Mouse (Mus musculus) yolk sac, embryonic 10.5 days (tissue): ENCODE data around the gene Tcp10a.
"Not testable (repeated sequence)": the region's sequence is repeated elsewhere in the genome, so short reads cannot be mapped to it uniquely, and the experiment has no call there.

Experiments
- DNase-seq: peaks from one replicate; pipeline ENCODE4 v3.0.0-alpha.2; 2017; ENCODE audit warnings: low spot score

Gene Tcp10a

DNA sequence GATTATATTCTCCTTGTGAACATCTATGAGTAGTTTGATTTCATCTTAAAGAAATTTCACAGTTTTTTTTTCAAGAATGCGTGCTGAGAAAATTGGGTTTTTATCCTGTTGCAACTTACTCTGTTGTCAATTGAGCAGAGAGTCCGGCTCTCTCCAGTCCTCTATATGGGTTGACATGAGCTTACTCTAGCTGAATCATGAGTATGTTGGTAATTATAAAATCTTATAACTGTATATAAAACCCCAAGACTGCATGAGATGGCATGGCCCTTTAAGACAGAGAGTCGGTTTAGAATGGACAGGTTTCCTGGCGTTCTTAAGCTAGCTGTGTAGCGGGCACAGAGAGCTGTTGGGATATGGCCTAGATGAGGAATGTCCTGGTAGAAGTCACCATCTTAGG, at the start of gene Tcp10a:
Gene Tcp10a, plus strand, starts transcription at position 301 of the 400 bp plus-strand sequence.
- not testable (repeated sequence) for DNase-seq

GRCm38 (mm10) chr17:7278702-7279242, 45.7 kb upstream of the Tcp10a start:
- no peak for DNase-seq

DNA sequence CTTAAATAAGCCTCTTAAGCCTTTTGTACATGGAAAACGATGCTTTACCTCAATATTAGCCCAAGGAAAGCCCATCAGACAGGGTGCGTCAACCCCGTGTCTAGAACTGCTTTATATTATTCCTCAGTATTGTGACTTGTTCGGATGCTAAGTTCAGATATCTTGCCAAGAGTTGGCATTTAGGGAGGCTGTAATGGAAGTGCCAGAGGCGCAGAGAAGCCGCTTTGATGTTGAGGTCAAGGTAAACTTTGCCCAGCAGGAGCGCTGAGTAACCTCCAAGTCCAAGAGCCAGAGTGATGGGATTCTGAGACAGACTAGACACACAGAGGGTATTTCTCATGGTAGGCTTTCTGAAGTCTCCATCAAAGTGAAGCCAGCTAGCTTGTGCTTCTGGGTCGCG, 45.2 kb upstream of the Tcp10a start:
- no peak for DNase-seq

DNA sequence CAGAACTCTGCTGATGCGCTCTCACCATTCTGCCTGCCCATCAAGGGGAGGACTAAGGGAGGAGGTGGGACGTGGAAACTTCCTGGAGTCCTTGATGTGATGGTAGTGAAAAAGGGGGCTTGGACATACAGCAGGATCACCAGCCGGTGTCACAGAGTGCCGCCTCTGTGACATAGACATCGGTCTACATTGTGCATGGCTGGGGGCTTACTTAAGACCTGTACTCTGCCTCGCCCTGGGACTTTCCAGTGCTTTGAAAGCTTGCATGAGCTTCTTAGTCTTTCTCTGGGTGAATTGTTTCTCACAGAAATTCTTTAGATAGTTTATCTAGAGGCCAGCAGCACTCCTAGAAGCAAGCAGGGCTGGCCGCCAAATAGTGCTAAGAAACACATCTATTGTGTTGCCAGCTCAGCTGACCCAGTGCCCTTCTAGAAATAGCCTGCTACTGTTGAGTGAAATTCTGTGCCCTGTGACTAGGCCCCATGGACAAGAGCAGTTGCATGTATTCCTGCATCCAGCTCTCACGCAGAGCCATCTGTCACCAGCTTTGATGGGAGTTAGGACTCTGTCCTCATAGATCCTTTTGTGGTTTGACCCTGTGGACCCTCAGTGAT, 40.0 kb upstream of the Tcp10a start:
- no peak for DNase-seq

DNA sequence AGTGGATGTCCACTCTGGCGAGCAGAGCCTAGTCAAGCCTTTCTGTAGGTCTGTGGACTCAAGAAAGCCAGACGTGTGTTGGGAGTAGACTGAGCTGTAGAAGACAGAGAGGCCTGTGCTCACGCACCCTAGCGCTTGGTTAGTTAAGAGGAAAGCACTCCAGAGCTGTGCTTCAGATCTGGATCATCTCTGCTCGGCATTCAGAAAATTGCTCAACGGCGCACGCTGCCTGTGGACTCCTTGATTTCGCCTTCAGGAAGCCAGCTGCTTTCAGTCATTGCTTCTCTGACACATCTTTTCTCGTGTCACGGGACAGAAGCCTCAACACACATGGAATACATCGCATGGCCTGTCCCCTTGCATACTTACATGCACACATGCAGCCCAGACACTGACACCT, 39.2 kb upstream of the Tcp10a start:
- no peak for DNase-seq

DNA sequence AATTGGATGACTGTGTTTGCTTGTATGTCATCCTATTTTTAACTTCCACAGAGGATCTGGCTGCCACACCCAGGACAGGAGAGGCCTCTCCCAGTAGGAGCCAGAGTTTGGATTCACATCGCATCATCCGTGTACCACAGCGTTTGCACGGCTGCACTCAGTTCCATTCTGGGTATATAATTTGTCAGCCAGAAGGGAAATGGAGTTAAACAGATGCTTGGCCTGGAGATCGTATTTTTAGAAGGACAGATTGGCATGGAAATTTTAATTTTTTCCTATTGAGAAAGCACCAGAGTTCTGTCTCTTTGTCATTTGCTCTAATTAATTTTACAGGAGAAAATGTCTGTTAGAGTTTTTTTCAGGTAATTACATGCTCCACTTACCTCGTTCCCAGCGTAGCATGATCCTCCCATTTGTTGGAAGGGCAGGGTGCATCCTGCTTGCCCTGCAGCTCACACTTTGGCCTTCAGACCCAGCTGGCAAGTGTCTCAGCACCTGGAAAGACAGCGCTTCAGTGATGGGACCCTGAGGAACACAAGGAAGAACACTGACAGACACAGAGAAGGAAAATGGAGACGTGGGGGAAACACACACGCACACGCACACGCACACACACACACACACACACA, 37.9 kb upstream of the Tcp10a start:
- no peak for DNase-seq

- DNase-seq, result no peak
Observed at GRCm38 (mm10) chr17:7292012-7292684, 32.3 kb upstream of the Tcp10a start.

- not testable (repeated sequence) for DNase-seq
Observed at GRCm38 (mm10) chr17:7306278-7307196, 17.9 kb upstream of the Tcp10a start.

DNA sequence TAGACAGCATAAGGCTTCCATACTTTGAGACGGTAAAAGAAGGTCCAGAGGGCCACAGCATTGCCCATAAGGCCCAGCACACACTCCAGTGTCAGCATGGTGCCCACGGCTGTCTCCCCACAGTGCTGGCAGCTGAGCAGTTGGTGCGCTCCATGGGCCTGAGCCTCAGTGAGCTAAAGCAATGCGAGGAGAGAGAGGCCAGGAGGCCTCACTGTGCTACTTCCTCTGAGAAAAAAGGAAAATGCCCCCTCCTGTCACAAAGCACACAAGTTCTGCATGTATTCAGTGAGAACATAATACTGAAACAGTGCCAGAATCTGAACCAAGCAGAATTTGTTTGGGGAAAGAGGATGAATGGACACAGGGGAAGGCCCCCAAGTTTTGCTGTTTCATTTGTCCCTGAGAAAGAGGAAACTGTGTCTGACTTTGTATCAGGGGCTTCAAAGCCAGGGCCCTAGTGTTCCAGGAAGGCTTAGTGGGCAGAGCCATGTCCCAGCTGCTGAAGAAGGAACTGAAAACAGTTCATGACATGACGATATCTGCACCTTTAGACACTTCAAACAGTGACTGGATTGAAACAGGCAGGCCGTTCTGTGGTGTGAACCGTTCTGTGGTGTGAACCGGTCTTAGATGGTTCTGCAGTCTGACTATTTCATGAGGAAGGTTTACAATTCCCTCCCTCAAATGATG, 8.6 kb upstream of the Tcp10a start:
- not testable (repeated sequence) for DNase-seq

DNA sequence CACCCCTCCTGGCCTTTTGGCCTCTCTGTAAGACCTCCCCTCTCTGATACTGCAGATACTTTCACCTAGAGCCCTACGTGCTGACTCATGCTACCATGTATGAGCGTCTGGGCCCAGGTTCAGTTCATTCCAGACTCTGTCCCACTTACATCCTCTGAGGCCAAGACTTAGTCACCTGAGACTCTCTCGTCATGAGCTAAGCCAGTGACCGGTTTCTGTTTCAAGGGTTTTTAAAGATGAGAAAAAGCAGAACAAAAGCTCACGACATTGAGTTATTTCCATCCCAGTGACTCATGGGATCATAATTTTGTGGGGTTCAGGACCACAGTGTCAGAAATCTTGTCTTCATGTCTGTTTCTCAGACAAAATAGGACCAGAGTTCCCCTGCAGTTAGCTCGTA, 4.7 kb upstream of the Tcp10a start:
- not testable (repeated sequence) for DNase-seq

- DNase-seq, result peak; percentile 1
Observed at GRCm38 (mm10) chr17:7326415-7326814, 2.0 kb downstream of the Tcp10a start.

GRCm38 (mm10) chr17:7332745-7333144, 8.3 kb downstream of the Tcp10a start:
- DNase-seq, result not testable (repeated sequence)

- not testable (repeated sequence) for DNase-seq
Observed at GRCm38 (mm10) chr17:7337381-7337780, 12.9 kb downstream of the Tcp10a start.

DNA sequence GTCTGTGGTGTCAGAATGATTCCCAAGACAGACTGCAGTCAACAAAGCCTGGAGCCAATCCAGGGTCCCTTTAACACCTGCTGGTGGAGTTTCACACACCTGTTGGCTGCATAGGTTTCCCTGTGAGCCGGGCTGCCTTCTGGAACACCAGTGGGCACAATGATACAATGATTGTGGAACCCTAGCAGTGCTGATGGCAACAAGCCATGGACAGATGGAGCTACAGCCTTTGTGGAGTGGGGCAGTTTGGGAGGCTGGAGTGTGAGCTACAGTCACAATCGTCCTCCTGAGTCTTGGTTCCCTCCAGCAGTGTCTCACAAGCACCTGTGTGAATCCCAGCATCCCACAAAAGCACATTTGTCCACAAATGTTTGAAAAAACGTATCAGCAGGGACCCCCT, 24.3 kb downstream of the Tcp10a start:
- not testable (repeated sequence) for DNase-seq

GRCm38 (mm10) chr17:7352596-7352995, 28.1 kb downstream of the Tcp10a start, which contains the start of gene Ttll2:
Gene Ttll2 (minus strand): TSS chr17:7352696.
- DNase-seq, result not testable (repeated sequence)

- DNase-seq, result not testable (repeated sequence)
Observed at GRCm38 (mm10) chr17:7359806-7360205, 35.4 kb downstream of the Tcp10a start.

- not testable (repeated sequence) for DNase-seq
Observed at GRCm38 (mm10) chr17:7360749-7361465, 36.5 kb downstream of the Tcp10a start.

- not testable (repeated sequence) for DNase-seq
Observed at GRCm38 (mm10) chr17:7365615-7366014, 41.2 kb downstream of the Tcp10a start.

- not testable (repeated sequence) for DNase-seq
Observed at GRCm38 (mm10) chr17:7366265-7366664, 41.8 kb downstream of the Tcp10a start.

DNA sequence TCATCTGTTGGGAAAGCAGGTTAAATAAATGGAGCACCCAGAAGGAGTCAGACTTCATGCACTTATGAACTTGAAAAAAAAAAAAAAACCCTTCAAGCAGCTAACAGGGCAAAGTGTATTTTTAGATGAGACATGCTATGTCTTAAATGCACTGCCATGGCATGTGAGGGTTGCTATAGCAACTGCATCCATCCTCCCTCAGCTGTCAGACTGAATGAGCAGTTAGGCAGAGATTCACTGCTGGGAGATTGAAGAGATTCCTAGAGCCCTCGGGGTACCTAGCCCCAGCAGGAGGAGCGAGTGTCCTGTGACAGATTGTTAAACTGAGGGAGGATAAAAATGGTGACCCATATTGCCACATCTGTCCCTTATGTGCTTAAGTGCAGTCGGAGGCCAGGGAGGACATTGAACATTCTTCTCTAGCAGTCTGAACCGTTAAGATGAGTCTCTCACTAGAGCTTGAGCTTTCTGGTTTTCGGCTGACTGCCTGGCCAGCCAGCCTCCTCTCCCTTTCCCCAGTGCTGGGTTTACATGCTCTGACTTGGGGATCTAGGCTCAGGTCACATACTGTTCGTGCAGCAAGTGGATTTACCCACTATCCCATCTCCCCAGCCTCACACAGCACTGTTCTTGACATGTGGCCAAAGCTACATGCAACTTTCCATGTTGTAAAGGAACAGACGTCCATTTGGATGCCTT, 42.4 kb downstream of the Tcp10a start:
- not testable (repeated sequence) for DNase-seq
